Mouse (Mus musculus): ENCODE results near the gene Hdac10. TPM values are rescaled to one million over a fixed set of nuclear protein-coding genes. Genes with fewer than 3 reads are reported as not detected.
A peak's percentile ranks its signal among the peaks of the same experiment; 100 is the strongest.

Gene Hdac10
- total RNA-seq, 2 experiments from 2014 or later, result 12.8 to 16.8 TPM

- no peak for DNase-seq (ENCODE audit: low spot score in 2 of 2)
- intact Hi-C loops (cut with DNase I), result no loop called here
These were observed 1.7 kb upstream of the Hdac10 start for GRCm38 (mm10) chr15:89130245-89130644.

GRCm38 (mm10) chr15:89127364-89127940 lies 1.0 kb downstream of the Hdac10 start:
- no peak for DNase-seq (ENCODE audit: low spot score in 2 of 2)

GRCm38 (mm10) chr15:89126622-89127021 lies 1.9 kb downstream of the Hdac10 start:
- DNase-seq (ENCODE audit: low spot score in 2 of 2), result no peak
- intact Hi-C loops (cut with DNase I), result loop anchor here (5.0 kb wide), 1 partner anchor 86 kb away; the partner anchor contains the start of gene Ppp6r2

More at GRCm38 (mm10) chr15:89127364-89127940, 1.0 kb downstream of the Hdac10 start:
- intact Hi-C loops (cut with DNase I), result loop anchor here (5.0 kb wide), 1 partner anchor 85 kb away; the partner anchor contains the start of gene Ppp6r2

- DNase-seq (ENCODE audit: low spot score in 2 of 2), result no peak
- intact Hi-C loops (cut with DNase I), result loop anchor here (5.0 kb wide), 1 partner anchor 87 kb away; the partner anchor contains the start of gene Ppp6r2
These were observed 3.1 kb downstream of the Hdac10 start for GRCm38 (mm10) chr15:89125351-89125750.

GRCm38 (mm10) chr15:89124312-89124711 lies 4.2 kb downstream of the Hdac10 start:
- intact Hi-C loops (cut with DNase I), result loop anchor here (5.0 kb wide), 1 partner anchor 43 kb away; no protein-coding TSS in a partner anchor
- DNase-seq (ENCODE audit: low spot score in 2 of 2), result no peak

GRCm38 (mm10) chr15:89123595-89123994 lies 4.9 kb downstream of the Hdac10 start:
- peak in 1 of 2 experiments; percentile 64 for DNase-seq (ENCODE audit: low spot score in 2 of 2)
- intact Hi-C loops (cut with DNase I), result loop anchor here (2.0 to 5.0 kb wide), 2 partner anchors 44 to 73 kb away; partner anchors contain the start of gene Dennd6b

GRCm38 (mm10) chr15:89122649-89123366 lies 5.7 kb downstream of the Hdac10 start, which contains the start of gene Tubgcp6:
Gene Tubgcp6, minus strand, starts transcription at chr15:89123112.
- intact Hi-C loops (cut with DNase I), result loop anchor here (2.0 to 5.0 kb wide), 2 partner anchors 44 to 74 kb away; partner anchors contain the start of gene Dennd6b
- DNase-seq (ENCODE audit: low spot score in 2 of 2), result peak; percentile 96

GRCm38 (mm10) chr15:89118007-89118406 lies 10.5 kb downstream of the Hdac10 start:
- no peak for DNase-seq (ENCODE audit: low spot score in 2 of 2)

GRCm38 (mm10) chr15:89110147-89110546 lies 18.4 kb downstream of the Hdac10 start:
- DNase-seq (ENCODE audit: low spot score in 2 of 2), result no peak
- intact Hi-C loops (cut with DNase I), result no loop called here

More at GRCm38 (mm10) chr15:89118007-89118406, 10.5 kb downstream of the Hdac10 start:
- intact Hi-C loops (cut with DNase I), result no loop called here

- intact Hi-C loops (cut with DNase I), result no loop called here
- no peak for DNase-seq (ENCODE audit: low spot score in 2 of 2)
These were observed 21.5 kb downstream of the Hdac10 start for GRCm38 (mm10) chr15:89106976-89107375.

- intact Hi-C loops (cut with DNase I), result no loop called here
- peak in 1 of 2 experiments; percentile 71 for DNase-seq (ENCODE audit: low spot score in 2 of 2)
These were observed 22.4 kb downstream of the Hdac10 start for GRCm38 (mm10) chr15:89106073-89106472.

- DNase-seq (ENCODE audit: low spot score in 2 of 2), result peak; percentile 57 to 66
- intact Hi-C loops (cut with DNase I), result no loop called here
These were observed 24.1 kb downstream of the Hdac10 start for GRCm38 (mm10) chr15:89104425-89104824.

- intact Hi-C loops (cut with DNase I), result no loop called here
- no peak for DNase-seq (ENCODE audit: low spot score in 2 of 2)
These were observed 24.6 kb downstream of the Hdac10 start for GRCm38 (mm10) chr15:89103921-89104320.

GRCm38 (mm10) chr15:89102646-89103045 lies 25.9 kb downstream of the Hdac10 start:
- no peak for DNase-seq (ENCODE audit: low spot score in 2 of 2)

GRCm38 (mm10) chr15:89100823-89101222 lies 27.7 kb downstream of the Hdac10 start:
- DNase-seq (ENCODE audit: low spot score in 2 of 2), result no peak
- intact Hi-C loops (cut with DNase I), result no loop called here

More at GRCm38 (mm10) chr15:89102646-89103045, 25.9 kb downstream of the Hdac10 start:
- intact Hi-C loops (cut with DNase I), result no loop called here

GRCm38 (mm10) chr15:89098616-89099015 lies 29.9 kb downstream of the Hdac10 start:
- DNase-seq (ENCODE audit: low spot score in 2 of 2), result no peak
- intact Hi-C loops (cut with DNase I), result no loop called here

- intact Hi-C loops (cut with DNase I), result no loop called here
These were observed 31.1 kb downstream of the Hdac10 start for GRCm38 (mm10) chr15:89097450-89097849.

GRCm38 (mm10) chr15:89092181-89092580 lies 36.3 kb downstream of the Hdac10 start:
- DNase-seq (ENCODE audit: low spot score in 2 of 2), result no peak
- intact Hi-C loops (cut with DNase I), result no loop called here

More at GRCm38 (mm10) chr15:89097450-89097849, 31.1 kb downstream of the Hdac10 start:
- DNase-seq (ENCODE audit: low spot score in 2 of 2), result no peak

GRCm38 (mm10) chr15:89090662-89091061 lies 37.8 kb downstream of the Hdac10 start:
- intact Hi-C loops (cut with DNase I), result no loop called here
- DNase-seq (ENCODE audit: low spot score in 2 of 2), result no peak

Data from left cerebral cortex, postnatal 36 days (tissue).